Mouse (Mus musculus) intestine, postnatal 0 days (tissue): ENCODE data around the gene Chn2. TPM values are rescaled to one million over a fixed set of nuclear protein-coding genes. Genes with fewer than 3 reads are reported as not detected.
A peak's percentile ranks its signal among the peaks of the same experiment; 100 is the strongest.

Experiments used
- ATAC-seq: fragments of 200-750 bp; cut with Nextera tagmentation; 2 replicates; pipeline ENCODE4 v1.8.0; 2017; ENCODE audit warnings: mild to moderate bottlenecking, moderate TSS enrichment, moderate library complexity
- H3K27ac ChIP-seq: fragments of 300-500 bp; sonication (generic); 2 replicates; pipeline ENCODE4 v1.5.1; 2014; ENCODE audit warnings: mild to moderate bottlenecking, low read depth, low read length, moderate library complexity
- H3K27me3 ChIP-seq: fragments of 300-500 bp; sonication (generic); replicated peaks from 2 replicates; pipeline ENCODE4 v1.6.1; 2014; ENCODE audit warnings: low read length, mixed read lengths; ENCODE audit not compliant: control insufficient read depth, insufficient read depth
- H3K36me3 ChIP-seq: fragments of 300-500 bp; sonication (generic); 2 replicates; pipeline ENCODE4 v1.6.1; 2014; ENCODE audit warnings: mild to moderate bottlenecking, moderate library complexity; ENCODE audit not compliant: control insufficient read depth, insufficient read depth
- H3K4me1 ChIP-seq: fragments of 300-500 bp; sonication (generic); replicated peaks from 2 replicates; pipeline ENCODE4 v1.6.1; 2014; ENCODE audit warnings: antibody characterized with exemption, low read length, mixed read lengths; ENCODE audit not compliant: control insufficient read depth, insufficient read depth
- H3K4me2 ChIP-seq: fragments of 300-500 bp; sonication (generic); replicated peaks from 2 replicates; pipeline ENCODE4 v1.6.1; 2014; ENCODE audit warnings: low read depth, mild to moderate bottlenecking, moderate library complexity
- H3K4me3 ChIP-seq: fragments of 300-500 bp; sonication (generic); 2 replicates; pipeline ENCODE4 v1.5.1; 2014; ENCODE audit warnings: low read depth, low read length
- H3K9ac ChIP-seq: fragments of 300-500 bp; sonication (generic); 2 replicates; pipeline ENCODE4 v1.6.1; 2014; ENCODE audit warnings: mild to moderate bottlenecking, low read depth, low read length
- H3K9me3 ChIP-seq: fragments of 300-500 bp; sonication (generic); 2 replicates; pipeline ENCODE4 v1.6.1; 2016; ENCODE audit warnings: mixed run types; ENCODE audit not compliant: control insufficient read depth
- CTCF ChIP-seq: sonication (generic); IDR thresholded peaks from 2 replicates; pipeline ENCODE4 v1.5.1; 2016; ENCODE audit warnings: low read depth, mild to moderate bottlenecking, control low read depth, antibody characterized with exemption, moderate library complexity
- WGBS: fragments of 180-500 bp; shearing (Covaris S2); extraction: QIAGEN DNeasy Blood & Tissue Kit; methylation state at CpG from one replicate; pipeline ENCODE4 v1.1.7; 2014; 5-methylcytosine and 5-hydroxymethylcytosine counted together
- polyA plus RNA-seq: library from polyadenylated mRNA; unstranded; fragments of >200 nt; fragmentation: Nextera tagmentation; extraction: Ambion mirVana; gene quantifications from 2 replicates; pipeline ENCODE4 v1.2.1, GENCODE M21; 2015

The Chn2 gene
- polyA plus RNA-seq, 1 experiment from 2014 or later, result 19.6 TPM

- Histone ChIP-seq H3K27me3 (no peaks in the 10 kb centered on the region), H3K9me3 (no peaks in the 10 kb centered on the region), H3K27ac (no peak overlapping the region), H3K9ac (no peak overlapping the region), H3K36me3 (peaks cover 8% of the 10 kb centered on the region; the same call in 1 of the 2 replicates), H3K4me3 (no peak overlapping the region), H3K4me1 (no peaks in the 10 kb centered on the region), H3K4me2 (no peak overlapping the region)
- no peak for TF ChIP-seq CTCF
- 71% methylated on average over 2 of the region's 2 CpGs for WGBS
- 0 out of 2 replicates have a peak, but pooled peaks have one; percentile 36 for ATAC-seq
These were observed 257.9 kb downstream of the Chn2 start for GRCm38 (mm10) chr6:54297231-54297630.

- 68% methylated on average over 2 of the region's 2 CpGs for WGBS
- Histone ChIP-seq H3K9me3 (no peaks in the 10 kb centered on the region), H3K36me3 (peaks cover 8% of the 10 kb centered on the region; the same call in 1 of the 2 replicates), H3K27ac (no peak overlapping the region), H3K9ac (no peak overlapping the region), H3K4me3 (no peak overlapping the region), H3K4me2 (no peak overlapping the region), H3K27me3 (no peaks in the 10 kb centered on the region), H3K4me1 (no peaks in the 10 kb centered on the region)
- no peak for TF ChIP-seq CTCF
- ATAC-seq, result no peak
These were observed 260.1 kb downstream of the Chn2 start for GRCm38 (mm10) chr6:54299417-54299816.

- 88% methylated on average over 1 of the region's 1 CpGs for WGBS
- Histone ChIP-seq H3K27ac (no peak overlapping the region), H3K36me3 (no peaks in the 10 kb centered on the region; the same call in 1 of the 2 replicates), H3K4me2 (no peak overlapping the region), H3K9me3 (no peaks in the 10 kb centered on the region), H3K4me3 (no peak overlapping the region), H3K4me1 (no peaks in the 10 kb centered on the region), H3K27me3 (no peaks in the 10 kb centered on the region), H3K9ac (no peak overlapping the region)
- no peak for TF ChIP-seq CTCF
- ATAC-seq, result no peak
These were observed 266.4 kb downstream of the Chn2 start for GRCm38 (mm10) chr6:54305777-54306176.

- WGBS, result 94% methylated on average over 2 of the region's 2 CpGs
- no peaks in the 10 kb centered on the region for H3K4me1 ChIP-seq
- ATAC-seq, result no peak
- H3K9ac ChIP-seq, result no peak overlapping the region
- H3K27ac ChIP-seq, result no peak overlapping the region
- no peak for TF ChIP-seq CTCF
- no peak overlapping the region for H3K4me3 ChIP-seq
- no peak overlapping the region for H3K4me2 ChIP-seq
- H3K27me3 ChIP-seq, result no peaks in the 10 kb centered on the region
- no peaks in the 10 kb centered on the region for H3K9me3 ChIP-seq
- no peaks in the 10 kb centered on the region for H3K36me3 ChIP-seq
These were observed 273.7 kb downstream of the Chn2 start for GRCm38 (mm10) chr6:54313071-54313470.

- 93% methylated on average over 9 of the region's 9 CpGs for WGBS
- Histone ChIP-seq H3K9me3 (no peaks in the 10 kb centered on the region), H3K9ac (no peak overlapping the region), H3K4me3 (no peak overlapping the region), H3K4me1 (no peaks in the 10 kb centered on the region), H3K36me3 (no peaks in the 10 kb centered on the region), H3K27ac (no peak overlapping the region), H3K4me2 (no peak overlapping the region), H3K27me3 (no peaks in the 10 kb centered on the region)
- no peak for ATAC-seq
- TF ChIP-seq CTCF, result no peak
These were observed 279.3 kb downstream of the Chn2 start for GRCm38 (mm10) chr6:54318618-54319017.

GRCm38 (mm10) chr6:54319198-54319597 is 279.8 kb downstream of the Chn2 start:
- no peak overlapping the region for H3K27ac ChIP-seq
- H3K4me1 ChIP-seq, result no peaks in the 10 kb centered on the region
- no peak for ATAC-seq
- no peaks in the 10 kb centered on the region for H3K27me3 ChIP-seq
- WGBS, result 64% methylated on average over 3 of the region's 3 CpGs
- H3K4me3 ChIP-seq, result no peak overlapping the region
- H3K4me2 ChIP-seq, result no peak overlapping the region
- TF ChIP-seq CTCF, result no peak
- H3K36me3 ChIP-seq, result no peaks in the 10 kb centered on the region
- no peaks in the 10 kb centered on the region for H3K9me3 ChIP-seq
- H3K9ac ChIP-seq, result no peak overlapping the region

GRCm38 (mm10) chr6:54320236-54320635 is 280.9 kb downstream of the Chn2 start:
- Histone ChIP-seq H3K4me3 (no peak overlapping the region), H3K4me2 (no peak overlapping the region), H3K27me3 (no peaks in the 10 kb centered on the region), H3K4me1 (no peaks in the 10 kb centered on the region), H3K9ac (no peak overlapping the region), H3K9me3 (no peaks in the 10 kb centered on the region), H3K36me3 (no peaks in the 10 kb centered on the region), H3K27ac (no peak overlapping the region)
- WGBS, result 36% methylated on average over 1 of the region's 1 CpGs
- TF ChIP-seq CTCF, result no peak
- ATAC-seq, result peak; percentile 65
